Mouse (Mus musculus) erythroblast, adult 5-6 weeks (primary cell): ENCODE data around the gene Olfr106-ps. TPM values are rescaled to one million over a fixed set of nuclear protein-coding genes. Genes with fewer than 3 reads are reported as not detected.

Experiments used
- ATAC-seq: replicated peaks from 2 replicates; pipeline ENCODE4 v1.8.0; 2016; ENCODE audit warnings: moderate number of reproducible peaks, mild to moderate bottlenecking, moderate TSS enrichment, inconsistent platforms; ENCODE audit not compliant: poor library complexity, low FRiP score, severe bottlenecking
- total RNA-seq, 2 experiments: library from RNA; stranded (forward) in 1 of 2; stranded (reverse) in 1 of 2; fragments of 150-400 nt in 1 of 2; fragments of 200-764, 138-1000 nt in 1 of 2; gene quantifications; 2 replicates each; pipeline versions ENCODE4 v1.2.3 to v1.2.4; 2015 to 2017; ENCODE audit warnings: low replicate concordance in 2 of 2

The Olfr106-ps gene
- not detected in 2 replicates for total RNA-seq (2015; ENCODE audit: low replicate concordance)
- not detected in 2 replicates for total RNA-seq (2017; ENCODE audit: low replicate concordance)

DNA sequence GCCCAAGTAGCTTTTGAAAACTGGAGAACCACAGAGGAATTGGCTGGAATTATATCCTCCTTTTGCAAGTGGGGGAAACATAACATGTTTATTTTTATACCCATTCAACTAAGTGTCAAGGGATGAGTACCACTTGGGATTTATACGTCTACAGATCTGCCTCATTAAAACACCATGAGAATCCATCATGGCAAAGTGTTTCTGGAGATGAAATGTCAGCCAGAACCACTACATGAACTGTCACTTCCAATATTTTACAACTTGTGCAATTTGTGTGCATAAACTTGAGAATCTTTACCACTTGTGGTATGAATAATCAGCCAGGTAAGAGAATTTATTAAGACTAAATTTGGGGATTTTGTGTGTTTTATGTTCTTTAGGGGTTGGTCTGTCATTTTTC lies at the start of gene Olfr106-ps:
Olfr106-ps (plus strand) TSS at position 301 of the 400 bp plus-strand sequence.
- no peak for ATAC-seq

DNA sequence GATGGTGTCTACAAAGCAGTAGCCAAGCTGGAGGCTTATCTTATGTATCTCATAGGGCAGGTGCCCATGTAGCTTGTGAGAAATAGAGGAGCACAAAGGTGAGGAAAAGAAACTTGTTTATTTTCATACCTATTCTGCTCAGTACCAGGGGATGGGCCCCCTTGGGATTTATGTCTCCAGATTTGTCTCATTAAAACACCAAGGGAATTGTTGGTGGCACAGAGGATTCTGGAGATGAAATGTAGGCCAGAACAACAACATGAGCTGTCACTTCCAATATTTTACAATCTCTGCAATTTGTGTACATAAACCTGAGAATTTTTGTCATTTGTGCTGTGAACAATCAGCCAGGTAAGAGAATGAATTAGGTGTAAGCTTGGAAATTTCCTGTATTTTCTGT lies 30.9 kb upstream of the Olfr106-ps start, which contains the start of gene Olfr104-ps:
Olfr104-ps (plus strand) TSS at position 301 of the 400 bp plus-strand sequence.
- ATAC-seq: no peak

DNA sequence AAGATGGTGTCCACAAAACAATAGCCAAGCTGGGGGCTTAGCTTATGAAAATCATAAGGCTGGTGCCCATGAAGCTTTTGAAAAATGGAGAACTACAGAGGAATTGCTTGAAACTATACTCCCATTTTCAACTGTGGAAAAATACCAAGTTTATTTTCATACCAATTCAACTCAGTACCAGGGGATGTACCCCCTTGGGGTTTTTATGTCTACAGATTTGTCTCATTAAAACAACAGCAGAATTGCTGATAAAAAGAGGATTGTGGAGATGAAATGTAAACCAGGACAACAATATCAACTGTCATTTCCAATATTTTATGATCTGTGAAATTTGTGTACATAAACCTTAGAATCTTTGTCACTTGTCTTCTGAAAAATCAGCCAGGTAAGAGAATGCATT lies 11.5 kb upstream of the Olfr106-ps start, which contains the start of gene Olfr105-ps:
Olfr105-ps (plus strand) TSS at position 301 of the 400 bp plus-strand sequence.
- ATAC-seq: no peak

- no peak for ATAC-seq
These were observed 8.7 kb downstream of the Olfr106-ps start, which contains the start of gene Olfr107 for GRCm38 (mm10) chr17:37398926-37399325. Gene Olfr107, plus strand, starts transcription at chr17:37399226.

DNA sequence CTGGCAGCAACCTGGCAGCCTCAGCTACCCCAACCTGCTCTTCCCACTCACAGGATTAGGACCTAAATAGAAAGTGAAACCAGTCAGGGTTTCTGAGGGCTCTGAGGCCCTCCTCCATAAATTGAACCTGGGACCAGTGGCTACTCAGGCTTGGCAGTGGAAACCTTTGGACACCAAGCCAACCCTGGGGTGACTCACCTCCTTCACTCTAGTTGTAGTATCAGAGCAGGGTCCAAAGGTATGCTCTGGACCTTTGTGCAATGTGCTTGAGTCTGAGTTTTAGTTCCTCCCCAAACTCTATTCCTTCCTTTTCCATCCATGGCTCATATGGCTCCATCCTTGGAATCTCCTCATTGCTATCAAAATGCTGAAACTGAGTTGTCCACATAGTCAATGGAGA lies 23.2 kb downstream of the Olfr106-ps start:
- no peak for ATAC-seq

GRCm38 (mm10) chr17:37445180-37445579 lies 55.0 kb downstream of the Olfr106-ps start, which contains the start of gene Olfr108:
Gene Olfr108, plus strand, starts transcription at chr17:37445480.
- ATAC-seq: no peak

Other genes with a start within 250 kb of the Olfr106-ps start
- not detected in 2 replicates for gene Olfr93, start 228.9 kb upstream of the Olfr106-ps start, total RNA-seq (2015; ENCODE audit: low replicate concordance)
- not detected in 2 replicates for gene Olfr93, start 228.9 kb upstream of the Olfr106-ps start, total RNA-seq (2017; ENCODE audit: low replicate concordance)
- gene Ubd, start 196.5 kb upstream of the Olfr106-ps start, total RNA-seq (2015; ENCODE audit: low replicate concordance): 5.4 TPM in 1 of 2 replicates, not detected in the other
- 1.7 and 4.7 TPM in 2 replicates for gene Ubd, start 196.5 kb upstream of the Olfr106-ps start, total RNA-seq (2017; ENCODE audit: low replicate concordance)
- not detected in 2 replicates for gene Olfr94, start 189.4 kb upstream of the Olfr106-ps start, total RNA-seq (2015; ENCODE audit: low replicate concordance)
- gene Olfr94, start 189.4 kb upstream of the Olfr106-ps start, total RNA-seq (2017; ENCODE audit: low replicate concordance): not detected in 2 replicates
- not detected in 2 replicates for gene Olfr95, start 177.3 kb upstream of the Olfr106-ps start, total RNA-seq (2015; ENCODE audit: low replicate concordance)
- gene Olfr95, start 177.3 kb upstream of the Olfr106-ps start, total RNA-seq (2017; ENCODE audit: low replicate concordance): not detected in 2 replicates
- not detected in 2 replicates for gene Olfr96, start 170.2 kb upstream of the Olfr106-ps start, total RNA-seq (2015; ENCODE audit: low replicate concordance)
- gene Olfr96, start 170.2 kb upstream of the Olfr106-ps start, total RNA-seq (2017; ENCODE audit: low replicate concordance): not detected in 2 replicates
- not detected in 2 replicates for gene Olfr97, start 153.1 kb upstream of the Olfr106-ps start, total RNA-seq (2015; ENCODE audit: low replicate concordance)
- gene Olfr97, start 153.1 kb upstream of the Olfr106-ps start, total RNA-seq (2017; ENCODE audit: low replicate concordance): not detected in 2 replicates
- gene Olfr98, start 126.6 kb upstream of the Olfr106-ps start, total RNA-seq (2015; ENCODE audit: low replicate concordance): not detected in 2 replicates
- gene Olfr98, start 126.6 kb upstream of the Olfr106-ps start, total RNA-seq (2017; ENCODE audit: low replicate concordance): not detected in 2 replicates
- gene H2-M3, start 120.2 kb upstream of the Olfr106-ps start, total RNA-seq (2015; ENCODE audit: low replicate concordance): not detected in 2 replicates
- gene H2-M3, start 120.2 kb upstream of the Olfr106-ps start, total RNA-seq (2017; ENCODE audit: low replicate concordance): 2.9 and 3.3 TPM in 2 replicates
- not detected in 2 replicates for gene Olfr99, start 106.9 kb upstream of the Olfr106-ps start, total RNA-seq (2015; ENCODE audit: low replicate concordance)
- gene Olfr99, start 106.9 kb upstream of the Olfr106-ps start, total RNA-seq (2017; ENCODE audit: low replicate concordance): 1.7 TPM in 1 of 2 replicates, not detected in the other
- not detected in 2 replicates for gene Olfr101, start 86.1 kb upstream of the Olfr106-ps start, total RNA-seq (2015; ENCODE audit: low replicate concordance)
- gene Olfr101, start 86.1 kb upstream of the Olfr106-ps start, total RNA-seq (2017; ENCODE audit: low replicate concordance): not detected in 2 replicates
- not detected in 2 replicates for gene Olfr102, start 73.3 kb upstream of the Olfr106-ps start, total RNA-seq (2015; ENCODE audit: low replicate concordance)
- gene Olfr102, start 73.3 kb upstream of the Olfr106-ps start, total RNA-seq (2017; ENCODE audit: low replicate concordance): not detected in 2 replicates
- not detected in 2 replicates for gene Olfr103, start 50.7 kb upstream of the Olfr106-ps start, total RNA-seq (2015; ENCODE audit: low replicate concordance)
- gene Olfr103, start 50.7 kb upstream of the Olfr106-ps start, total RNA-seq (2017; ENCODE audit: low replicate concordance): not detected in 2 replicates
- gene Olfr104-ps, start 30.8 kb upstream of the Olfr106-ps start, total RNA-seq (2015; ENCODE audit: low replicate concordance): not detected in 2 replicates
- gene Olfr104-ps, start 30.8 kb upstream of the Olfr106-ps start, total RNA-seq (2017; ENCODE audit: low replicate concordance): not detected in 2 replicates
- gene Olfr105-ps, start 11.4 kb upstream of the Olfr106-ps start, total RNA-seq (2015; ENCODE audit: low replicate concordance): not detected in 2 replicates
- gene Olfr105-ps, start 11.4 kb upstream of the Olfr106-ps start, total RNA-seq (2017; ENCODE audit: low replicate concordance): not detected in 2 replicates
- gene Olfr107, start 8.8 kb downstream of the Olfr106-ps start, total RNA-seq (2015; ENCODE audit: low replicate concordance): not detected in 2 replicates
- gene Olfr107, start 8.8 kb downstream of the Olfr106-ps start, total RNA-seq (2017; ENCODE audit: low replicate concordance): 0.56 TPM in 1 of 2 replicates, not detected in the other
- not detected in 2 replicates for gene Olfr108, start 55.1 kb downstream of the Olfr106-ps start, total RNA-seq (2015; ENCODE audit: low replicate concordance)
- not detected in 2 replicates for gene Olfr108, start 55.1 kb downstream of the Olfr106-ps start, total RNA-seq (2017; ENCODE audit: low replicate concordance)
- gene Olfr109, start 68.5 kb downstream of the Olfr106-ps start, total RNA-seq (2015; ENCODE audit: low replicate concordance): not detected in 2 replicates
- gene Olfr109, start 68.5 kb downstream of the Olfr106-ps start, total RNA-seq (2017; ENCODE audit: low replicate concordance): not detected in 2 replicates
- not detected in 2 replicates for gene H2-M2, start 93.2 kb downstream of the Olfr106-ps start, total RNA-seq (2015; ENCODE audit: low replicate concordance)
- gene H2-M2, start 93.2 kb downstream of the Olfr106-ps start, total RNA-seq (2017; ENCODE audit: low replicate concordance): 0.34 TPM in 1 of 2 replicates, not detected in the other
- not detected in 2 replicates for gene Olfr110, start 102.1 kb downstream of the Olfr106-ps start, total RNA-seq (2015; ENCODE audit: low replicate concordance)
- gene Olfr110, start 102.1 kb downstream of the Olfr106-ps start, total RNA-seq (2017; ENCODE audit: low replicate concordance): not detected in 2 replicates
- not detected in 2 replicates for gene Olfr111, start 117.6 kb downstream of the Olfr106-ps start, total RNA-seq (2015; ENCODE audit: low replicate concordance)
- not detected in 2 replicates for gene Olfr111, start 117.6 kb downstream of the Olfr106-ps start, total RNA-seq (2017; ENCODE audit: low replicate concordance)
- gene Olfr112, start 179.1 kb downstream of the Olfr106-ps start, total RNA-seq (2015; ENCODE audit: low replicate concordance): not detected in 2 replicates
- 0.09 TPM in 1 of 2 replicates, not detected in the other for gene Olfr112, start 179.1 kb downstream of the Olfr106-ps start, total RNA-seq (2017; ENCODE audit: low replicate concordance)
- not detected in 2 replicates for gene Olfr113, start 187.3 kb downstream of the Olfr106-ps start, total RNA-seq (2015; ENCODE audit: low replicate concordance)
- gene Olfr113, start 187.3 kb downstream of the Olfr106-ps start, total RNA-seq (2017; ENCODE audit: low replicate concordance): not detected in 2 replicates
- not detected in 2 replicates for gene Olfr114, start 202.3 kb downstream of the Olfr106-ps start, total RNA-seq (2015; ENCODE audit: low replicate concordance)
- not detected in 2 replicates for gene Olfr114, start 202.3 kb downstream of the Olfr106-ps start, total RNA-seq (2017; ENCODE audit: low replicate concordance)
- gene Olfr115, start 236.7 kb downstream of the Olfr106-ps start, total RNA-seq (2015; ENCODE audit: low replicate concordance): not detected in 2 replicates
- gene Olfr115, start 236.7 kb downstream of the Olfr106-ps start, total RNA-seq (2017; ENCODE audit: low replicate concordance): not detected in 2 replicates
- not detected in 2 replicates for gene Olfr116, start 236.8 kb downstream of the Olfr106-ps start, total RNA-seq (2015; ENCODE audit: low replicate concordance)
- not detected in 2 replicates for gene Olfr116, start 236.8 kb downstream of the Olfr106-ps start, total RNA-seq (2017; ENCODE audit: low replicate concordance)